Mouse (Mus musculus) heart, embryonic 10.5 days (tissue): ENCODE measurements at regions not wholly inside any gene's neighbourhood (a gene's known extent, or its start where the extent isn't known, plus 50 kb on each side); places are given as distances from the start of the nearest gene placed in this dataset.

Experiments
- DNase-seq: peaks from one replicate; pipeline ENCODE4 v3.0.0-alpha.2; 2017; ENCODE audit warnings: low spot score
- H3K27ac ChIP-seq: fragments of 300-500 bp; sonication (generic); 2 replicates; pipeline ENCODE4 v1.5.1; 2016; ENCODE audit warnings: mild to moderate bottlenecking
- H3K27me3 ChIP-seq: fragments of 300-500 bp; sonication (generic); 2 replicates; pipeline ENCODE4 v1.6.1; 2016; ENCODE audit warnings: mild to moderate bottlenecking; ENCODE audit not compliant: poor library complexity, insufficient read depth, severe bottlenecking
- H3K36me3 ChIP-seq: fragments of 300-500 bp; sonication (generic); 2 replicates; pipeline ENCODE4 v1.6.1; 2016; ENCODE audit warnings: mild to moderate bottlenecking, moderate library complexity
- H3K4me1 ChIP-seq: fragments of 300-500 bp; sonication (generic); 2 replicates; pipeline ENCODE4 v1.6.1; 2016; ENCODE audit warnings: mild to moderate bottlenecking
- H3K4me3 ChIP-seq: fragments of 300-500 bp; sonication (generic); 2 replicates; pipeline ENCODE4 v1.5.1; 2016; ENCODE audit warnings: mild to moderate bottlenecking, moderate library complexity
- H3K9me3 ChIP-seq: fragments of 300-500 bp; sonication (generic); 2 replicates; pipeline ENCODE4 v1.6.1; 2016; ENCODE audit warnings: mild to moderate bottlenecking, moderate library complexity
- WGBS: fragments of 180-500 bp; shearing (Covaris S2); methylation state at CpG from one replicate; pipeline ENCODE4 v1.1.7; 2016; 5-methylcytosine and 5-hydroxymethylcytosine counted together

DNA sequence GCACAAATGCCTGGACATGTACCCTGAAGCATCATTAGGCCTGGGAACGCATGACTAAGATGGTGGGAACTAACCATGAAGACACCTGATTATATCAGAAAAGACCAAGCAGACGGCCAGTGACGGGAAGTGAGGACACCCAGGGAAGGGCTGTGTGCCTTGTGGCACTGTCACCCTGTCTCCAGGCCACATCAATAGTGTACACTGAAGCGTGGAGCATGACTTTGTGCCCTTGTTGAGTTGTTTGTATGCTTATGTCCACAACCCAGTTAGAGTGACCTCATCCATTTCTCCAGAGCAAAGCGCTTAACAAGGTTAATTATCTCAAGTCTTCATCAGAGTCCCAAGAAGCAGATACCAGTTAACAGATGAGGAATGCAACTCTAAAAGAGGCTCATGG is 96.8 kb upstream of the Cdkn3 start:
- H3K27ac ChIP-seq = no peak overlapping the region
- no peaks in the 10 kb centered on the region for H3K36me3 ChIP-seq
- WGBS = 75% methylated on average over 5 of the region's 5 CpGs
- DNase-seq = no peak
- no peaks in the 10 kb centered on the region for H3K27me3 ChIP-seq
- H3K4me1 ChIP-seq = peaks cover 36% of the 10 kb centered on the region
- no peaks in the 10 kb centered on the region for H3K9me3 ChIP-seq
- no peak overlapping the region for H3K4me3 ChIP-seq

DNA sequence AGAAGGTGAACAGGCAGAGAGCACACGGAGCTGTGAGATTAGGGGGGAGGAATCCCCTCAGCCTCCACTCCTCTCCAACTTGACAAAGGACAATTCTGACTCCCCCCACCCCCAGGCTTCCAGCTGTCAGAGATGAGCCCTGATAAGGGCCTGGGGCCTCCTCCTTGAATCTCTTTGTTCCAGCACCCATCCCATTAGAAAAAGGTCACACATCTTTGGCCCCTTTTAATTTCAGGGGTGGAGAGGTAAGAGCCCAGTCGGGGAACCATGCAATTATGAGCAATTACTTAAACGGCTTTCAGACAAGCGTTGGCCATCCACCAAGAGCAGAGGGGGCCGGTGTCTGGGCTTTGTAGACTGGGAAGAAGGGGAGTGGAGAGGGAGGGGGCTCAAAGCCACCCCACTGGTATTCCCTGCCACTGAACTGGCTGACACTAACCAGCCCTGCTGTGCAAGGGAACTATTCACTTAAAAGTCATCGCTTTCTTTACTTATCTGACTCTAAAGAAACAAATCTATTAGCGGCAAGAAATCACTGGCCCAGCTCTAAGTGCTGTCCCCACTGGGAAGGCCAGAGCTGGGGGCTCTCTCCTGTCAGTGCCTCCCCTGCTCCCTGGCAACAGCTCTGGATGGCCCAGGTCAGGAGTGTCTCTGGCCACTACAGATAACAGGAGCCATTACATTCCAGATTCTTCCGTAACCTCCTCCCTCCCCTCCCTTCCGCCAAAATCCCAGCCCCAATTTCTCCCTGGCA is 98.4 kb upstream of the Cdkn3 start:
- Histone ChIP-seq H3K27ac (peak overlapping the region; percentile 72), H3K4me1 (peaks cover 36% of the 10 kb centered on the region), H3K9me3 (no peaks in the 10 kb centered on the region), H3K36me3 (no peaks in the 10 kb centered on the region), H3K4me3 (peak overlapping the region; percentile 16), H3K27me3 (no peaks in the 10 kb centered on the region)
- DNase-seq = peak; percentile 84
- WGBS = 1% methylated on average over 9 of the region's 9 CpGs

DNA sequence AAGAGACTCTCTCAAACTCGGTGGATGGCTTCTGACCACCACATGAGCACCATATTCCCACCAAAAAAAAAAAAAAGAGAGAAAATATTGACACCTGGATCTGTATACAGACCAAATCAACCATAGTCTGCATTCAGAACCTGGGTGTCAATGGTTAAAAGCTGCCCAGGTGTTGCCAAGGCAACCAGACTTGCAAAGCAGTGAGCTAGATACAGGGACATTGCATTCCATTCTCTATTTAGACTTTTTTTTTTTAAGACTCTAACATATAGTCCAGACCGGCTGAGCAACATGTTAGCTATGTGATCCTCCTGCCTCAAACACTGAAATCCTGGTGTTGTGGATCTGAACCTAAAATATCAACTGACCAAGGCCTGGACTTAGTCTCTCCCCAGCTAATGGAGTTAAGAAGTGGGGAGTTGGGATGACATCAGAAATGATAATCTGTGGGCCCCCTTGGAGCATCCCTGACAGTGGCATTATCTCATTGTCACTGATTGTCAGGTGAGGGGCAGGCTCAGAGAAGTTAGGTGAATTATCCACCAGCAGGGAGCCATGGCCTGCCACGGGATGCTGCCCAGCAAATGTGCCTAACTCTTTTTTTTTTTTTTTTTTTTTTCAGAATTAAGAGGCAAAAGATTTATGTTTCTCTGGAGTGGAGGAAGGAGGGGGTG is 99.1 kb upstream of the Cdkn3 start:
- Histone ChIP-seq H3K27ac (peak overlapping the region; percentile 72), H3K4me1 (peaks cover 36% of the 10 kb centered on the region), H3K27me3 (no peaks in the 10 kb centered on the region), H3K9me3 (no peaks in the 10 kb centered on the region), H3K36me3 (no peaks in the 10 kb centered on the region), H3K4me3 (no peak overlapping the region)
- 26% methylated on average over 3 of the region's 3 CpGs for WGBS
- no peak for DNase-seq

DNA sequence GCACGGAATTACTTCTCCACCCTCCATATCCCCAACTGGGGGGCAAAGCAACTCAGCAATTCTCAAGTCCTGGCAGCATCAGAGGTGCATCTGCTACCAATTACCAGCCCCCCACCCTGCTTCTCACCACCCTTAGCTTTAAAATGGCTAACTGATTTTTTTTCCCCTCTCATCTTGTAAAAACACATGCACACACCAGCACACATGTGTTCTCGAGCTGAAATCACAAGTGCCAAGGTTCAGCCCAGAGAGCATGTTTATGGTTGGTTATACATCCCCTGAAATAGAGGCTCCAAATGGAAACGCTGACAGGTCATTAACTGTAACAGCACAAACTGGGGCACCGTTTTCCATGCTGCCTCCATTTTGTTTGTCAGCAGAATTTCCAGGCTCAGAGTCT is 101.0 kb upstream of the Cdkn3 start:
- H3K27ac ChIP-seq = 0 out of 2 replicates have a peak overlapping the region, but pooled peaks have one; percentile 13
- H3K36me3 ChIP-seq = no peaks in the 10 kb centered on the region
- no peaks in the 10 kb centered on the region for H3K9me3 ChIP-seq
- peaks cover 36% of the 10 kb centered on the region for H3K4me1 ChIP-seq
- no peak overlapping the region for H3K4me3 ChIP-seq
- H3K27me3 ChIP-seq = no peaks in the 10 kb centered on the region
- DNase-seq = no peak
- WGBS = 78% methylated on average over 4 of the region's 4 CpGs

DNA sequence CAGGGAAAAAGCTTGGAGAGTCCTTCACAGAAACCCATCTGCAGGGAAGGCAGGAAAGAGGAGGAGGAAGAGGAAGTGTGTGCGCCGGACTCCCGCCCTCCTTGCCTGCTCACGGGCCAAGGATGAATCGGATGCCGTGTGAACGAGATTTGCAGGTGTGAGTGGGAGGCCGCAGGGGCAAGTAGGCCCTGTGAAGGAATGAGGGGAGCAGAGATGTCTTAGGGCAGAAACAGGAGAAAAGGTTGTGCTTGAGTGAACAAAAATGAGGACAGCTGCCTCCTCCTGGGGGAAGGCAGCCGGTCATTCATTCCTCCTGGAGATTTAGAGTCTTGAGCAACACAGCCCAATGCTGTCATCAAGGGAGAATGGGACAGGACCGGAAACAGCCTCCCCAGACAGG is 104.1 kb upstream of the Cdkn3 start:
- Histone ChIP-seq H3K27me3 (no peaks in the 10 kb centered on the region), H3K9me3 (no peaks in the 10 kb centered on the region), H3K27ac (no peak overlapping the region), H3K36me3 (no peaks in the 10 kb centered on the region), H3K4me3 (no peak overlapping the region), H3K4me1 (peaks cover 10% of the 10 kb centered on the region)
- WGBS = 80% methylated on average over 10 of the region's 10 CpGs
- no peak for DNase-seq

DNA sequence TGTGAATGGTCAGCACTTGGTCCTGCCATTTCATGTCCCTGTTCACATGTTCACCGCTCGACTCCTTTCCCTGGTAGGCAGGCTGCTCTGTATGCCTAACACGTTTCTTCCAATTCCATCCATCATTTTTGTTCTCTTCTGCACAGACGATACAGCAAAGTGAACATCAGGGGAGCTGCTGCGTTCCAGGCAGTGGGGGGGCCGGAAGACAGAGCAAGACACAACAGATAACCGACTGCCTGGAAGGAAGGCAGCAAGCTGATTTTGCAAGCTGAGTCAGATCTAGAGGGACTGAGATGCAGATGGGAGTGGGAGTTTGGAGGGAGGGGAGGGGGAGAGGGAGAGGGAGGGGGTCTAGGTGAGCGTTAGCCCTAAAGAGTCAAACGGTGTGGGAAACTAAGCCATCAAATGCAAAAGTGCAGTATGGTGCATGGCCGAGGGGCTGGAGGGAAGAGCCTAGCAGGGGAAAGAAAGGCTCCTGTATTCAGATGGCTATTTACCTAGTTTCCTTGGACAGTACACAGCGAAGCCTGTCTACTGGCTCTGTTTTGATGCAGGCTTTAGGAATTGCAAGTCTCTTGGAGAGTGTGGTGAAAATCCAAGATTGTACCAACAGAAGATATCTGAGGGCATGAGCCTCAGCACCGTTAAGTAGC is 112.9 kb upstream of the Cdkn3 start:
- no peaks in the 10 kb centered on the region for H3K27me3 ChIP-seq
- no peak for DNase-seq
- H3K36me3 ChIP-seq = no peaks in the 10 kb centered on the region
- peaks cover 12% of the 10 kb centered on the region for H3K4me1 ChIP-seq
- 48% methylated on average over 12 of the region's 12 CpGs for WGBS
- 0 out of 2 replicates have a peak overlapping the region, but pooled peaks have one; percentile 1 for H3K27ac ChIP-seq
- H3K9me3 ChIP-seq = no peaks in the 10 kb centered on the region
- no peak overlapping the region for H3K4me3 ChIP-seq

DNA sequence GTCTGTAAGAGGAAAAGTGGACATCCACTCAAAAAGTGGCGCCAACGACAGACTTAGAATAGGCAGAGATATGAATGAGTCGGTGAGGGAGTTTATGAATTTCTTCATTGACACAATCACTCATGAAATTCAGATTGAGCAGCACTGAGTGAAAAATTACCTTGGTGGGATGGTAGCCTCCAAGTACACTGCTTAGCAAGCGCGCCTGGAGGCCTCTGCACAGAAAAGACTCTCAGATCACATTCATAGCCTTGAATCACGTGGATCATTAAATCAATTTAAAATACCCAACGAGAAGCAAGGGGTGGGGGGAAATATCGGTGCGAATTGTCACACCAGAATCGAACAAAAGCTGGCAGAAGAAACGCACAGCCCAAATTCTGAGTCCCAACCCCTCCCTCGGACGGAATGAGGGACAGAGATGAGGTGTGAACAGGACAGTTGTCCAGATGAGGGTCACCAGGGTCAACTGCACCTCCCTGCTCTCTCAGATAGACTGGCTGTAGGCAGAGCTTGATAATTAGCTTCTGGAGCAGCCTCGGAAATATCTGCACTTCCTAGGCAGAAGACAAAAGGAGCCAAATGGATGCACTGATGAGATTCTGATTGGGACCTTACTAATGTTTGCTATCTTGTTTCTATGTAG is 113.5 kb upstream of the Cdkn3 start:
- Histone ChIP-seq H3K9me3 (no peaks in the 10 kb centered on the region), H3K27me3 (no peaks in the 10 kb centered on the region), H3K4me1 (peaks cover 12% of the 10 kb centered on the region), H3K27ac (no peak overlapping the region), H3K4me3 (no peak overlapping the region), H3K36me3 (no peaks in the 10 kb centered on the region)
- WGBS = 64% methylated on average over 14 of the region's 14 CpGs
- DNase-seq = no peak

DNA sequence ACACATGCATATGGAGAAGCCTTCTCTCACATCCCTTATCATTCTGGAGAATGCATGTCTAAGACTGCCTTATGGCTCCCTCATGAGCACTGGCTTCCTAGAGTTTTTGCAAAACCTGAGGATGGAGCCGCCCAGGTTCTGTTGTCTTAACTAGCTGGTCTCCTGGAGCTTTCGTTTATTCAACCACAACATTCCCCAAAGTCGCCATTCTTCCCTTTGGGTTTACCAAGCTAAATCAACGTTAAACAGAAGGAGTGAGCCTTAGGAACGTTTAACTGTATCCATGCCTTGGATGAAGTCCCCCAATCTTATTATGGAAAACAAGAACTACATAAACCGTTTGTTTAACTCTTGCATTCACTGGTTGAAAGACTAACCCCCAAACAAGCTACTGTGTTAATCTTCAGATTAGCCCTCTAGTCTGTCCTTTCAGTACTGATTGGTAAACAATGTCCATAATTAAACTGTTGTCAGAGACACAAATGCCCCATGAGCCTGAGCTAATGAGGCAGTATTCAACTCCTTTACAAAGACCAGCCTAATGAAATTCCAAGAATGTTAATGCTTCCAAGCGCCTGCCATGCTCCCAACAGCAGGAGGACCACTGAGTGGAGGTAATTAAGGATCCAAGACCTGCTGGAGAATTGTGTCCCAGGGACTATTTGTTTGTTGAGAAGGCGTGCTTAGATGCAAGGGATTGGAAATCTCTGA is 121.1 kb upstream of the Cdkn3 start:
- peak; percentile 60 for DNase-seq
- H3K4me1 ChIP-seq = peaks cover 15% of the 10 kb centered on the region
- H3K27ac ChIP-seq = no peak overlapping the region
- no peaks in the 10 kb centered on the region for H3K27me3 ChIP-seq
- 36% methylated on average over 8 of the region's 8 CpGs for WGBS
- H3K9me3 ChIP-seq = no peaks in the 10 kb centered on the region
- H3K4me3 ChIP-seq = no peak overlapping the region
- no peaks in the 10 kb centered on the region for H3K36me3 ChIP-seq

DNA sequence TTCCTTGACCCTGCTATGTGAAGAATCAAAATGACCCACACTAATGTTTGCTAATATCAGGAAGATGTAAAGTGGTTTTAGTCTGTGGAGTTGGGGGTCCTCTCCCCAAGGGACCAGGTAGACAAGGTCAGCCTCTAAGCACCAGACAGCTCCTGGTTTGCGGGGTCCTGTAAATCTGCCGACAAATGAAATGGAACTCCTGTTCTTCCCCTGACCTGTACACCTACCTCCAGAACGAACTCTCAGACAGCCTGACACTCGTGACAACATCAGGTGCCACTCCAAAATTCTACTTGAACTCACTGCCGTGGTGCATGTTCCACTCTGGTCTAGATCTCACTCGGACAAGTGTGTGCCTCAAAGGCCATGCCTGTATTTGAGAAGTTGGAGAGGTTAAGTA is 121.8 kb upstream of the Cdkn3 start:
- DNase-seq = peak; percentile 61
- Histone ChIP-seq H3K27ac (no peak overlapping the region), H3K27me3 (no peaks in the 10 kb centered on the region), H3K9me3 (no peaks in the 10 kb centered on the region), H3K4me1 (peaks cover 22% of the 10 kb centered on the region), H3K36me3 (no peaks in the 10 kb centered on the region), H3K4me3 (no peak overlapping the region)
- 83% methylated on average over 6 of the region's 6 CpGs for WGBS

DNA sequence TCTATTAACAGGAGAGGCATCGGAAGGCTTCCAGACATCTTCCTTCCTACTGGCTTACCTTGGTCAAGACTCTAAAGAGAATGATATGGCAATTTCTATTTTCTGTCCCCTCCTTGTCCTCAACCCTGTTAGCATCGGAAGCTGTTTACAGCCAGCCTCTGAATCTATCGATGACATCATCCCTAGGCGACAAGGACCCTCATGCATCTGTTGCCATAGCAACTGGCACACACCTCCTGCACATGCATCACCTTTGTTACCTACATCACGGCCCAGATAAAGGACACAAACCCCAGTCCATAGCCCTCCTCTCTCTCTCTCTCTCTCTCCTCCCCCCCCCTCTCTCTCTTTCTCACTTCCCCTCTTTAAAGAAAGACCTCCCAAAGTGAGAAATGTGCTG is 123.1 kb upstream of the Cdkn3 start:
- Histone ChIP-seq H3K4me1 (peaks cover 22% of the 10 kb centered on the region), H3K36me3 (no peaks in the 10 kb centered on the region), H3K4me3 (no peak overlapping the region), H3K9me3 (no peaks in the 10 kb centered on the region), H3K27me3 (no peaks in the 10 kb centered on the region), H3K27ac (no peak overlapping the region)
- 92% methylated on average over 5 of the region's 5 CpGs for WGBS
- peak; percentile 48 for DNase-seq

DNA sequence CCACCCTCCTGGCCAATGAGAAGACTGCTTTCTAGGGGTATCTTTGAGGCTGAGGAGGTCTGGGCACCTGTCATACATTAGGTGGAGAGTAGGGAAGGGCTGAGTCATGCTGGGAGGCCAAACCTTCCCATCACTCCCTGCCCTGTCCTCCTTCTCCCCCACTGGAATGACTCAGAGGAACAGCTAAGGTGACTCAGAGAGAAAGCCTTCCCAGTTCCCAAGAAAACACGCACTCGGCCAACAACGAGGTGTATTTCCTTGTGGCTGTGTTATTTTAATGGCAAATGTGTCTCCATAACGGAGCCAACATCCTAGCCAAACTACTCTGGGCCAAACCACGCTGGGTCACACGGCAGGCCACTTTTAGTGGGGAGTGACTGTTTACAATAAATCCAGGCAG is 124.0 kb upstream of the Cdkn3 start:
- 0 out of 2 replicates have a peak overlapping the region, but pooled peaks have one; percentile 3 for H3K27ac ChIP-seq
- no peaks in the 10 kb centered on the region for H3K9me3 ChIP-seq
- DNase-seq = peak; percentile 59
- H3K4me1 ChIP-seq = peaks cover 22% of the 10 kb centered on the region
- WGBS = 78% methylated on average over 6 of the region's 6 CpGs
- H3K27me3 ChIP-seq = no peaks in the 10 kb centered on the region
- H3K36me3 ChIP-seq = no peaks in the 10 kb centered on the region
- H3K4me3 ChIP-seq = no peak overlapping the region

DNA sequence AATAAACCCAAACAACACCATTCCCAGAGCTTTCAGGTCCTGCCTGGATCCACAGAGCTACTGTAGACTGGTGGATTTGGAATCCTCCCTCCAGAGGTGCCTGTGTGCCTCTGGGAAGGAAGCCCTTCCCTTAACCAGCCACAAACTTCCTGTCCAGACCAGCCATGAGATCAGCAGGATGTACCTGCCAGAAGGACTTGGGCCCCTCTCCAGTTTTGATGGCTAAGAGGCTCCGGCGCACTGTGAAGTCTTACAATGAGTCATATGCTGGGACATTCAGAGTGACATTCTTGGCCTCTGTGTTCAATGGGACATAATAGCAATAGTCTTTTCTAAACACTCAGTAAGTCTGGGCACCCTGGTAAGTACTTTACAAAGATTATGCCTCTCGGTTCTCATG is 125.0 kb upstream of the Cdkn3 start:
- 59% methylated on average over 3 of the region's 3 CpGs for whole genome bisulfite sequencing
- H3K27me3 ChIP-seq = no peaks in the 10 kb centered on the region
- no peak overlapping the region for H3K4me3 ChIP-seq
- peak; percentile 46 for DNase-seq
- peak overlapping the region; percentile 52 for H3K27ac ChIP-seq
- H3K36me3 ChIP-seq = no peaks in the 10 kb centered on the region
- no peaks in the 10 kb centered on the region for H3K9me3 ChIP-seq
- H3K4me1 ChIP-seq = peaks cover 22% of the 10 kb centered on the region
